Mouse (Mus musculus) retina, adult 2 months (tissue): ENCODE measurements at regions not wholly inside any gene's neighbourhood (a gene's known extent, or its start where the extent isn't known, plus 50 kb on each side); places are given as distances from the start of the nearest gene placed in this dataset.
"Not testable (repeated sequence)": the region's sequence is repeated elsewhere in the genome, so short reads cannot be mapped to it uniquely, and the experiment has no call there.

Source experiments
- DNase-seq: peaks from one replicate; pipeline ENCODE4 v3.0.0-alpha.2; 2012; ENCODE audit warnings: low read depth, low spot score

GRCm38 (mm10) chr11:94882687-94883383, 53.2 kb upstream of the Col1a1 start:
- no peak for DNase-seq

GRCm38 (mm10) chr11:94881982-94882686, 53.9 kb upstream of the Col1a1 start:
- DNase-seq, result no peak

- DNase-seq, result no peak
Observed at GRCm38 (mm10) chr11:94880896-94881840, 54.9 kb upstream of the Col1a1 start.

GRCm38 (mm10) chr11:94876707-94877106, 59.3 kb upstream of the Col1a1 start:
- DNase-seq, result no peak

GRCm38 (mm10) chr11:94875026-94875425, 61.0 kb upstream of the Col1a1 start:
- DNase-seq, result no peak

- no peak for DNase-seq
Observed at GRCm38 (mm10) chr11:94874155-94874561, 61.9 kb upstream of the Col1a1 start.

- DNase-seq, result no peak
Observed at GRCm38 (mm10) chr11:94873693-94874092, 62.3 kb upstream of the Col1a1 start.

- no peak for DNase-seq
Observed at GRCm38 (mm10) chr11:94872921-94873320, 63.1 kb upstream of the Col1a1 start.

- no peak for DNase-seq
Observed at GRCm38 (mm10) chr11:94870341-94870740, 65.7 kb upstream of the Col1a1 start.

- DNase-seq, result not testable (repeated sequence)
Observed at GRCm38 (mm10) chr11:94869866-94870265, 66.2 kb upstream of the Col1a1 start.

- DNase-seq, result peak; percentile 44
Observed at GRCm38 (mm10) chr11:94866176-94866967, 69.7 kb upstream of the Col1a1 start.

GRCm38 (mm10) chr11:94850129-94850528, 67.6 kb upstream of the Tmem92 start:
- DNase-seq, result no peak

GRCm38 (mm10) chr11:94839133-94839532, 56.6 kb upstream of the Tmem92 start:
- no peak for DNase-seq

- DNase-seq, result no peak
Observed at GRCm38 (mm10) chr11:94838140-94838539, 55.6 kb upstream of the Tmem92 start.

GRCm38 (mm10) chr11:94836347-94836746, 53.8 kb upstream of the Tmem92 start:
- no peak for DNase-seq

- DNase-seq, result peak; percentile 9
Observed at GRCm38 (mm10) chr11:94832246-94832985, 49.9 kb upstream of the Tmem92 start.
